Mouse (Mus musculus): ENCODE data around the gene Atrnl1. TPM values are rescaled to one million over a fixed set of nuclear protein-coding genes. Genes with fewer than 3 reads are reported as not detected.

Atrnl1 gene
- polyA plus RNA-seq, 1 experiment from 2014 or later, result 5.5 TPM

- 0 out of 2 replicates have a peak overlapping the region, but pooled peaks have one; percentile 10 for H3K4me2 ChIP-seq (ENCODE audit: low read depth, low read length)
- no peaks in the 10 kb centered on the region for H3K36me3 ChIP-seq (ENCODE audit: control insufficient read depth, insufficient read depth, low read length)
- no peak overlapping the region for H3K9ac ChIP-seq (ENCODE audit: low read length)
- 44% methylated on average over 6 of the region's 6 CpGs for WGBS
- H3K27me3 ChIP-seq (ENCODE audit: control insufficient read depth, insufficient read depth, low read length), result no peaks in the 10 kb centered on the region; the same call in 1 of the 2 replicates
- no peak overlapping the region for H3K27ac ChIP-seq (ENCODE audit: low read length)
- H3K4me3 ChIP-seq (replicated peaks; ENCODE audit: low read length), result no peak overlapping the region
- H3K4me1 ChIP-seq (ENCODE audit: control insufficient read depth, insufficient read depth, low read length), result no peaks in the 10 kb centered on the region
- ATAC-seq (ENCODE audit: insufficient read depth, low FRiP score), result no peak
- no peaks in the 10 kb centered on the region for H3K9me3 ChIP-seq (replicated peaks; ENCODE audit: control insufficient read depth, low read length)
Measured at GRCm38 (mm10) chr19:58166147-58166546, 555.3 kb downstream of the Atrnl1 start.

GRCm38 (mm10) chr19:58178410-58178809 lies 567.6 kb downstream of the Atrnl1 start:
- no peak overlapping the region for H3K4me3 ChIP-seq (replicated peaks; ENCODE audit: low read length)
- ATAC-seq (ENCODE audit: insufficient read depth, low FRiP score), result no peak
- no peaks in the 10 kb centered on the region for H3K27me3 ChIP-seq (ENCODE audit: control insufficient read depth, insufficient read depth, low read length)
- H3K36me3 ChIP-seq (ENCODE audit: control insufficient read depth, insufficient read depth, low read length), result no peaks in the 10 kb centered on the region
- no peak overlapping the region for H3K9ac ChIP-seq (ENCODE audit: low read length)
- H3K9me3 ChIP-seq (replicated peaks; ENCODE audit: control insufficient read depth, low read length), result no peaks in the 10 kb centered on the region
- H3K4me1 ChIP-seq (ENCODE audit: control insufficient read depth, insufficient read depth, low read length), result no peaks in the 10 kb centered on the region
- H3K4me2 ChIP-seq (ENCODE audit: low read depth, low read length), result no peak overlapping the region
- no peak overlapping the region for H3K27ac ChIP-seq (ENCODE audit: low read length)
- WGBS, result 66% methylated on average over 10 of the region's 10 CpGs

- Histone ChIP-seq H3K27ac (ENCODE audit: low read length) (no peak overlapping the region), H3K4me1 (ENCODE audit: control insufficient read depth, insufficient read depth, low read length) (no peaks in the 10 kb centered on the region), H3K36me3 (ENCODE audit: control insufficient read depth, insufficient read depth, low read length) (no peaks in the 10 kb centered on the region), H3K9ac (ENCODE audit: low read length) (no peak overlapping the region), H3K9me3 (replicated peaks; ENCODE audit: control insufficient read depth, low read length) (no peaks in the 10 kb centered on the region), H3K4me2 (ENCODE audit: low read depth, low read length) (no peak overlapping the region), H3K4me3 (replicated peaks; ENCODE audit: low read length) (no peak overlapping the region), H3K27me3 (ENCODE audit: control insufficient read depth, insufficient read depth, low read length) (no peaks in the 10 kb centered on the region)
- 24% methylated on average over 5 of the region's 5 CpGs for WGBS
- ATAC-seq (ENCODE audit: insufficient read depth, low FRiP score), result no peak
Measured at GRCm38 (mm10) chr19:58180773-58181172, 569.9 kb downstream of the Atrnl1 start.

Small RNAs within 50 kb of the gene (microRNA-seq; reads per million reads assigned to microRNA genes)
- gene Mir5623, result 1.2 reads per million

Other genes with a start within 250 kb of the Atrnl1 start
- gene Trub1, start 158.1 kb upstream of the Atrnl1 start, polyA plus RNA-seq (2015; fragmentation: Nextera tagmentation; extraction: Ambion mirVana), result 24.7 and 25.8 TPM in 2 replicates